Comparison of ENCODE assay signal across 16 mouse cellular contexts in genomic region chr8:72413839-72414238, GRCm38 (mm10). TPM values are rescaled to one million over a fixed set of nuclear protein-coding genes. Genes with fewer than 3 reads are reported as not detected.
A peak's percentile ranks its signal among the peaks of the same experiment; 100 is the strongest.
DNase-seq lines count a peak whose midpoint lies in the region; ATAC-seq lines count a peak whose summit lies in the region.
"Had no signal": no experiment of that assay in that cellular context is flagged by ENCODE, and none has a peak within 500 bp of the region (broad histone marks: within the 10 kb centered on the region; RNA-seq: fewer than 3 reads in every experiment).

No protein-coding gene starts in this region.

- peaks cover 89% of the 10 kb centered on the region for H3K4me1 ChIP-seq in heart, embryonic 10.5 days
- H3K4me1 ChIP-seq in megakaryocyte, embryonic 14.5 days = peaks cover 100% of the 10 kb centered on the region

- peaks cover 25% of the 10 kb centered on the region for H3K36me3 ChIP-seq in heart, embryonic 10.5 days
- peaks cover 53% of the 10 kb centered on the region for H3K36me3 ChIP-seq in megakaryocyte, embryonic 14.5 days (replicated peaks; ENCODE audit: low read length)

- no peak overlapping the region for H3K27ac ChIP-seq in heart, embryonic 10.5 days
- H3K27ac ChIP-seq: forebrain, embryonic 10.5 days; macrophage; neural tube, embryonic 12.5 days had no signal

- no peaks in the 10 kb centered on the region for H3K9me3 ChIP-seq in heart, embryonic 10.5 days
- no peaks in the 10 kb centered on the region for H3K9me3 ChIP-seq in megakaryocyte, embryonic 14.5 days
- H3K9me3 ChIP-seq: forebrain, embryonic 10.5 days; neural tube, embryonic 12.5 days had no signal

- no peaks in the 10 kb centered on the region for H3K27me3 ChIP-seq in heart, embryonic 10.5 days (ENCODE audit: insufficient read depth, poor library complexity, severe bottlenecking)
- no peaks in the 10 kb centered on the region for H3K27me3 ChIP-seq in megakaryocyte, embryonic 14.5 days (replicated peaks)
- H3K27me3 ChIP-seq: neural tube, embryonic 12.5 days had no signal

- intact Hi-C loops in heart, postnatal 36 days (cut with DNase I) = no loop called here

- 70% methylated on average over 7 of the region's 7 CpGs for WGBS in heart, embryonic 10.5 days

- peak; percentile 89 for DNase-seq in heart, embryonic 10.5 days (ENCODE audit: low spot score)
- no peak for DNase-seq in heart, postnatal 36 days
- DNase-seq in 3T3-L1 (ENCODE audit: low read depth, low spot score) = peak; percentile 42
- no peak for DNase-seq in thymus, postnatal 4 days
- no peak for DNase-seq in urinary bladder, adult 18-20 months (ENCODE audit: low spot score in 2 of 2)
- no peak for DNase-seq in adrenal gland, adult 18-20 months (ENCODE audit: low spot score in 2 of 2)
- DNase-seq: adrenal gland, postnatal 14 days; cerebellum, postnatal 36 days; gastrocnemius, postnatal 10 days; kidney, adult 8-10 months; layer of hippocampus, postnatal 36 days had no signal

- peak; percentile 92 for ATAC-seq in erythroid progenitor cell, adult 5-6 weeks (replicated peaks; ENCODE audit: low FRiP score, poor library complexity, severe bottlenecking)

- H3K4me3 ChIP-seq in heart, embryonic 10.5 days = no peak overlapping the region
- peak overlapping the region; percentile 50 for H3K4me3 ChIP-seq in megakaryocyte, embryonic 14.5 days (replicated peaks)
- H3K4me3 ChIP-seq: forebrain, embryonic 10.5 days; neural tube, embryonic 12.5 days had no signal

RNA-seq across cellular contexts. Expression of gene Eps15l1, which starts 7.4 kb away (rescaled TPM):
- 49.9 and 62.3 TPM in 2 replicates for polyA plus RNA-seq in heart, embryonic 10.5 days (2016; fragmentation: Nextera tagmentation; extraction: Ambion mirVana)
- total RNA-seq in heart, postnatal 36 days (2021) = 10 to 100 TPM; 41.5 to 43.0 TPM
- total RNA-seq in erythroid progenitor cell, adult 5-6 weeks (2015; ENCODE audit: low replicate concordance) = 141 and 151 TPM in 2 replicates
- 109 and 118 TPM in 2 replicates for total RNA-seq in erythroid progenitor cell, adult 5-6 weeks (2017; ENCODE audit: low replicate concordance)
- polyA plus RNA-seq in megakaryocyte, embryonic 14.5 days (2012; ENCODE audit: insufficient read depth, low replicate concordance) = 5.9 and 8.1 TPM in 2 replicates
- total RNA-seq in adrenal gland, adult 18-20 months (2021) = 10 to 100 TPM; 48.5 to 54.1 TPM

RNA-seq across cellular contexts. Expression of gene Calr3, which starts 29.8 kb away (rescaled TPM):
- polyA plus RNA-seq in heart, embryonic 10.5 days (2016; fragmentation: Nextera tagmentation; extraction: Ambion mirVana) = 0.84 and 1.7 TPM in 2 replicates
- total RNA-seq in heart, postnatal 36 days (2021) = 10 to 100 TPM; 17.1 to 22.0 TPM
- not detected in 2 replicates for total RNA-seq in erythroid progenitor cell, adult 5-6 weeks (2015; ENCODE audit: low replicate concordance)
- total RNA-seq in erythroid progenitor cell, adult 5-6 weeks (2017; ENCODE audit: low replicate concordance) = not detected in 2 replicates
- not detected in 2 replicates for polyA plus RNA-seq in megakaryocyte, embryonic 14.5 days (2012; ENCODE audit: insufficient read depth, low replicate concordance)
- total RNA-seq in adrenal gland, adult 18-20 months (2021) = 1 to 10 TPM; 3.9 to 5.3 TPM

RNA-seq across cellular contexts. Expression of gene 1700030K09Rik, which starts 29.8 kb away (rescaled TPM):
- 9.7 and 12.0 TPM in 2 replicates for polyA plus RNA-seq in heart, embryonic 10.5 days (2016; fragmentation: Nextera tagmentation; extraction: Ambion mirVana)
- 1 to 10 TPM; 4.6 to 5.8 TPM for total RNA-seq in heart, postnatal 36 days (2021)
- 0.84 TPM in 1 of 2 replicates, not detected in the other for total RNA-seq in erythroid progenitor cell, adult 5-6 weeks (2015; ENCODE audit: low replicate concordance)
- total RNA-seq in erythroid progenitor cell, adult 5-6 weeks (2017; ENCODE audit: low replicate concordance) = 1.4 and 1.8 TPM in 2 replicates
- polyA plus RNA-seq in megakaryocyte, embryonic 14.5 days (2012; ENCODE audit: insufficient read depth, low replicate concordance) = 0.77 and 1.3 TPM in 2 replicates
- 10 to 100 TPM in 1 of 2 experiments, 1 to 10 TPM in 1; 6.6 to 10.5 TPM for total RNA-seq in adrenal gland, adult 18-20 months (2021)

Comparison
In these comparisons a context has a peak if more than half of its experiments do, and no peak if none do; other contexts are left out.
1. DNase-seq: peak in heart, embryonic 10.5 days (single experiment) and 3T3-L1 (single experiment); none in heart, postnatal 36 days (0 of 2), thymus, postnatal 4 days (single experiment), urinary bladder, adult 18-20 months (0 of 2) and adrenal gland, adult 18-20 months (0 of 2).
2. RNA of gene Calr3, which starts 29.8 kb away (total RNA-seq): 17.1 to 22.0 TPM in heart, postnatal 36 days and 3.9 to 5.3 TPM in adrenal gland, adult 18-20 months; not detected in erythroid progenitor cell, adult 5-6 weeks; every median in the first group is over 4 times any median in the second.